Mouse (Mus musculus) hindbrain, embryonic 12.5 days (tissue): ENCODE data around the gene Fstl3. TPM values are rescaled to one million over a fixed set of nuclear protein-coding genes. Genes with fewer than 3 reads are reported as not detected.

Experiments used
- ATAC-seq: fragments of 200-750 bp; cut with Nextera tagmentation; 2 replicates; pipeline ENCODE4 v1.8.0; 2017; ENCODE audit warnings: moderate TSS enrichment; ENCODE audit not compliant: low FRiP score
- H3K27ac ChIP-seq: fragments of 300-500 bp; sonication (generic); 2 replicates; pipeline ENCODE4 v1.5.1; 2016; ENCODE audit warnings: mild to moderate bottlenecking
- H3K27me3 ChIP-seq: fragments of 300-500 bp; sonication (generic); 2 replicates; pipeline ENCODE4 v1.6.1; 2016; ENCODE audit warnings: mild to moderate bottlenecking
- H3K36me3 ChIP-seq: fragments of 300-500 bp; sonication (generic); 2 replicates; pipeline ENCODE4 v1.6.1; 2016; ENCODE audit warnings: mild to moderate bottlenecking
- H3K4me1 ChIP-seq: fragments of 300-500 bp; sonication (generic); 2 replicates; pipeline ENCODE4 v1.6.1; 2016
- H3K4me2 ChIP-seq: fragments of 300-500 bp; sonication (generic); replicated peaks from 2 replicates; pipeline ENCODE4 v1.6.1; 2016; ENCODE audit warnings: mild to moderate bottlenecking
- H3K4me3 ChIP-seq: fragments of 300-500 bp; sonication (generic); 2 replicates; pipeline ENCODE4 v1.5.1; 2016; ENCODE audit warnings: mild to moderate bottlenecking
- H3K9ac ChIP-seq: fragments of 300-500 bp; sonication (generic); 2 replicates; pipeline ENCODE4 v1.6.1; 2016; ENCODE audit warnings: mild to moderate bottlenecking, moderate library complexity
- H3K9me3 ChIP-seq: fragments of 300-500 bp; sonication (generic); replicated peaks from 2 replicates; pipeline ENCODE4 v1.6.1; 2016; ENCODE audit warnings: mild to moderate bottlenecking
- WGBS: fragments of 180-500 bp; shearing (Covaris S2); methylation state at CpG from one replicate; pipeline ENCODE4 v1.1.7; 2016; 5-methylcytosine and 5-hydroxymethylcytosine counted together
- polyA plus RNA-seq: library from polyadenylated mRNA; unstranded; fragments of >200 nt; fragmentation: Nextera tagmentation; extraction: Ambion mirVana; gene quantifications from 2 replicates; pipeline ENCODE4 v1.2.1, GENCODE M21; 2016

The Fstl3 gene
- polyA plus RNA-seq, 1 experiment from 2014 or later = 2.3 TPM

DNA sequence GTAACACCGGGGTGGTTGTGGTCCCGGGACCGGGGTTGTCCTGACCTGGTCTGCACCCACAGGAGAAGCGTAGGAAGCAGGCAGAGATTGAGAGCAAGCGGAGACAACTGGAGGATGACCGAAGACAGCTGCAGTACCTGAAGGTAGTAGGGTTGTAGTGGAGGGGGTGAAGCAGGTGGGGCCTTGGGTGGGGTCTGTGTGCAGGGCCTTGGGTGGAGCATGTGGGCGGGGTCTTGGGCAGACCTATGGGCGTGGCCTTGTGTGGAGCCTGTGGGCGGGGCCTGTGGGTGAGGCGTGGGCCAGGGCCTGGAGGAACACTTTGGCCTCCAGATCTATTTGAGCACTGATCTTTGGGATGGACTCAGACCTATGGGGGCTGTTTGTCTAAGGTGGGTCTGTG lies 29.9 kb downstream of the Fstl3 start:
- WGBS = 80% methylated on average over 10 of the region's 10 CpGs
- Histone ChIP-seq H3K27me3 (no peaks in the 10 kb centered on the region), H3K4me1 (peaks cover 63% of the 10 kb centered on the region), H3K9ac (no peak overlapping the region), H3K36me3 (peaks cover 45% of the 10 kb centered on the region), H3K4me2 (no peak overlapping the region), H3K27ac (peak overlapping the region; percentile 81; the same call in 1 of the 2 replicates), H3K4me3 (no peak overlapping the region), H3K9me3 (no peaks in the 10 kb centered on the region)
- ATAC-seq = no peak

DNA sequence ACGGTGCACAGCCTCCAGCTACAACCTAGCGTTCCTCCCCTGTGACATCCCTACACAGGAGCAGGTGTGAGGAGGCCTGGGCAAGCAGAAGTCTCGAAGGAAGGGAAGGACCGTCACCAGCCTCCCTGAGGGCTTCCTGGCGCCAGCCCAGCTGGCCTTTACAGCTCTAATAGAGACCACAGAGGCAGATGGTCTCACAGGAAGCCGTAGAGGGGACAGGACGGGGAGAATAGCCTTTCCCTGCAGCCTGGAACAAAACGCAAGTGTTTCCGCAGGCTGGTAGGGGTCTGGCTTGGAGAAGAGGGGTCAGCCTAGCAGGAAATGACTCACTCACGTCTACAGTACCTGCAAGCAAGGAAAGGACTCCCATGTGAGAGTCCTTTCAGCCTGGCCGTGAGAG lies 30.8 kb downstream of the Fstl3 start:
- Histone ChIP-seq H3K9me3 (no peaks in the 10 kb centered on the region), H3K9ac (no peak overlapping the region), H3K4me3 (no peak overlapping the region), H3K27ac (peak overlapping the region; percentile 81), H3K36me3 (peaks cover 51% of the 10 kb centered on the region), H3K4me2 (no peak overlapping the region), H3K27me3 (no peaks in the 10 kb centered on the region), H3K4me1 (peaks cover 55% of the 10 kb centered on the region)
- 48% methylated on average over 11 of the region's 11 CpGs for WGBS
- no peak for ATAC-seq

DNA sequence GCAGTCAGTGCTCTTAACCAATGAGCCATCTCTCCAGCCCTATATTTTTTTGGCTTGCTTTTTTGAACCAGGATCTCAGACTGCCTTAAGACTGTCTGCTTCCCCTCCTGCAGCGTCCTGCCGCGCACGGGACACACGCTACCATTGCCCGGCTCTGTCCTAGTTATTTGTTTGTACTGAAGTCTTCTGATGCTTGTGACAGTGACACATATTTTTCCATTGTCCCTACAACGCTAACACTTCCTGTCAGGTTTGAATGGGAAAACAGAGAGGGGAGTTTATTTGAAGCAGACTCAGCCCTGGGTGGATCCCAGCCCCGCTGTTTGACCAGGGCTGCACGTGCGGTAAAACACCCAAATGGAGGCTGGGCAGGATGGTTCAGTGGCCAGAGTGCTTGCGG lies 31.7 kb downstream of the Fstl3 start:
- Histone ChIP-seq H3K4me3 (no peak overlapping the region), H3K9ac (no peak overlapping the region), H3K9me3 (no peaks in the 10 kb centered on the region), H3K36me3 (peaks cover 53% of the 10 kb centered on the region), H3K27ac (peak overlapping the region; percentile 81; the same call in 1 of the 2 replicates), H3K4me1 (peaks cover 46% of the 10 kb centered on the region), H3K27me3 (no peaks in the 10 kb centered on the region), H3K4me2 (no peak overlapping the region)
- 88% methylated on average over 11 of the region's 11 CpGs for WGBS
- no peak for ATAC-seq

DNA sequence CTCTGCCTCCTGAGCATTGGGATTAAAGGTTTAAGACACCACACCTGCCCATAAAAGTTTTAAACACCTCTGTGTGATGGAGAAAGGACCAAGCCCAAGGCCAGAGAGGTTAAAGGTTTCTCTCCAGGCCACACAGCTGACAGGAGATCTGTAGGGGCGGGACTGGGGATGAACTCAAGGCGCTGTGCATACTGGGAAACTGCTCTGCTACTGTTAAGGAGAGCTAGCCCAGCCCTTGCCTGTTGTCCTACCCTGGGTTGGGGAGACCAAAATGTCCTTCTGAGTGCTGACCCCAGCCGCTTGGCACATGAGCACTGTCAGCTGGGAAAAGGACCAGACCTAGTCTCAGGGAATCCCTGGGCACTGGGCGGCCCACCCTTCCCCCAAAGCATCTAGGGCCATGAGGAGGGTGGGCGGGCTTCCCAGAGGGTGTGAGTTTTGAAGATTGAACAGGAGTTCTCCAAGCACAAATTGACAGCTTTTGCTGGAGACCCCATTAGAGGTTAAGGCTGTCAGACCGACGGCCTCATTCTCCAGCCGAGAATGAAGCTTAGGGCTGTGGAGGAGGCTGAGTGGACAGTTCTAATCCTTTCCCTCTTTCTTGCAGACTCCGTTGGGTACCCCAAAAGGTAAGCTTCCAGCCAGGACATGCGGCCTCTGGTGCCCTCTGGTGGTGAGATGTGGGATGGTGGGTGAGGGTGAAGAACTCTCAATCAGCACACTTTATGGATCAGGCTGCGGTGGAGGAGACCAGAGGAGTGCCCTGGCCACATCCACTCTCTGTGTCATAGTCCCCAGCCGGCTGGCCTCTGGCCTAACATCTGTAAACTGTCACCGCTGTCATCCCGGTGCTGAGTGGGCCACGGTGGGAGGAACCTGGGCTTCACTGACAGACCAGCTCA lies 34.9 kb downstream of the Fstl3 start:
- H3K4me1 ChIP-seq = peaks cover 15% of the 10 kb centered on the region
- no peaks in the 10 kb centered on the region for H3K9me3 ChIP-seq
- H3K36me3 ChIP-seq = peaks cover 72% of the 10 kb centered on the region
- H3K27ac ChIP-seq = peak overlapping the region; percentile 40; the same call in 1 of the 2 replicates
- H3K4me3 ChIP-seq = no peak overlapping the region
- 0 out of 2 replicates have a peak, but pooled peaks have one; percentile 41 for ATAC-seq
- H3K4me2 ChIP-seq = no peak overlapping the region
- no peak overlapping the region for H3K9ac ChIP-seq
- no peaks in the 10 kb centered on the region for H3K27me3 ChIP-seq
- WGBS = 30% methylated on average over 15 of the region's 15 CpGs

DNA sequence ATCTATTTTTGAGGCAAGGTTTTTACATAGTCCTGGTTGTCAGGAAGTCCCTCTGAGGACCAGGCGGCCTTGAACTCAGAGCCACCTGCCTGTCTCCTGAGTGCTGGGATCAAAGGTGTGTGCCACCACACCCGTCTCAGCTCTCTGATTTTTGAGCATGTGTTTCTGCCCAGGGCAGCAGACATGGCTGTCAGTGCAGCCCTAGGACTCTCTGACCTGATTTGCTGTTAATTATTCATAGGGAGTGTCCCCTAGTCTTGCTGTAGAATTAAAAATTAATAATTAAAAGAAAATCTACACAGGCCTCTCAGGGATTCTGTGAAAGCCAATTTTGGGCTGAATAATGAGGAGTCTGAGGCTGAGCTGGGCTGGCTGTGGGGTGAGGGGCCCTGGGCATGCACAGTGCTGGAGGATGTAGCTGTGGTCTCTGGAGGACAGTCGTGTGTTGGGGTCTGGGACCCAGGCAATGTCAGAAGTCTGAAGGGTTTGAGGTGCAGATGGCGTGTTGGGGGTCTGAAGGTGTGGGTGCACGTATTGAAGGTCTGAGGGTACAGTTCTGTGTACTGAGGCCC lies 37.3 kb downstream of the Fstl3 start:
- H3K36me3 ChIP-seq = peaks cover 70% of the 10 kb centered on the region
- ATAC-seq = no peak
- no peak overlapping the region for H3K9ac ChIP-seq
- no peak overlapping the region for H3K27ac ChIP-seq
- H3K4me2 ChIP-seq = no peak overlapping the region
- no peaks in the 10 kb centered on the region for H3K9me3 ChIP-seq
- no peaks in the 10 kb centered on the region for H3K27me3 ChIP-seq
- H3K4me1 ChIP-seq = peaks cover 15% of the 10 kb centered on the region
- H3K4me3 ChIP-seq = no peak overlapping the region
- WGBS = 82% methylated on average over 5 of the region's 5 CpGs

DNA sequence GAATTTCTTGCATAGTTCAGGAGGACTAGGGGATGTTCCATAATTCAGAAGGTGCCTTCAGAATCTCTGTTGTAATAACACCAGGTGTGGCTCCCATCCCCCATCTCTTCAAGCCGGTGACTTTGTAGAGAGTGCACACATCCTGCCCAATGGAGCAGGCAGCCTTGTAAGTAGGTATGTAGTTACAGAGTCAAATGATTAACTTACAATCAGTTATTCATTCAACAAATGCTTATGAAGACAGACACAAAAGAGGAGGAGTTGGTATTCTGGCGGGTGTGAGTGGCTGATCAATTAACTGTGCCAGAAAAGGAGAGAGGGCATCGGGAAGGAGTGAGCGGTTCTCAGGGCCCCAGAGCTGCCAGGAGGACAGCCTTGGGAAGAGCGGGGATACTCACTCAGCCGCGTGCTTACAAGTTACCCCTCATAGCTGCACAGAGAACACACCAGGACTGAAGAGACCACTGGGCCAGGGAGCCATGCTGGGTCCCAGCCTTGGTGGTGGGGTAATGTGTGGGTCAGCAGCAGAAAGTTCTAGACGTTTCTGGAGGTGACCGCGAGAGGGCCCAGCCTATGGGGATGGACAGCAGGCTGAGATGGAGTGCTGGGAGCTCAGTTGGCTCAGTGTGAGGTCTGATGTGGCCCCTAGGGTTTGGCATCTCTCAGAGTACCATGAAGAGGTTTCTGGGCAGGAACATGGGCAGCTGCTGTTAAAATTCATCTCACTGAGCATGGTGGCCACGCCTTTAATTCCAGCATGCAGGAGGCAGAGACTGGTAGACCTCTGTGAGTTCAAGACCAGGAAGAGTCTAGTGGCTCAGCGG lies 38.8 kb downstream of the Fstl3 start:
- Histone ChIP-seq H3K27me3 (no peaks in the 10 kb centered on the region), H3K27ac (no peak overlapping the region), H3K4me3 (no peak overlapping the region), H3K9ac (no peak overlapping the region), H3K4me1 (peaks cover 15% of the 10 kb centered on the region), H3K4me2 (no peak overlapping the region), H3K36me3 (peaks cover 68% of the 10 kb centered on the region), H3K9me3 (no peaks in the 10 kb centered on the region)
- WGBS = 83% methylated on average over 12 of the region's 12 CpGs
- ATAC-seq = no peak

DNA sequence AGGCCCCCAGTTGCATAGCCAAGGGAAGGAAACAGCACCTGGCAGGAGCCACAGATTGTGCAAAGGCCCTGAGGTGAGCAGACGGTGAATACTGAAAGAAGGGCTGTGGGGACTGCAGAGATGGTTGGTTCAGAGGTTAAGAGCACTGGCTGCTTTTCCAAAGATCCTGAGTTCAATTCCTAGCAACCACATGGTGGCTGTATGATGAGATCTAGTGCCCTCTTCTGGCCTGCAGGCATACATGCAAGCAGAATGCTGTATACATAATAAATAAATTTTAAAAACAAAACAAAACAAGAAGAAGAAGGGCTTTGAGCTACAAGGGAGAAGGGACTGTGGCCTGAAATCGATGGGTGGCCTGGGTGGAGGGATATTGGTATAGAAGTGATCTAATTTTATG lies 40.0 kb downstream of the Fstl3 start:
- no peak overlapping the region for H3K27ac ChIP-seq
- no peak for ATAC-seq
- no peak overlapping the region for H3K4me3 ChIP-seq
- H3K4me1 ChIP-seq = peaks cover 11% of the 10 kb centered on the region
- no peaks in the 10 kb centered on the region for H3K27me3 ChIP-seq
- WGBS = 89% methylated on average over 2 of the region's 2 CpGs
- H3K9me3 ChIP-seq = no peaks in the 10 kb centered on the region
- H3K4me2 ChIP-seq = no peak overlapping the region
- no peak overlapping the region for H3K9ac ChIP-seq
- peaks cover 67% of the 10 kb centered on the region for H3K36me3 ChIP-seq

DNA sequence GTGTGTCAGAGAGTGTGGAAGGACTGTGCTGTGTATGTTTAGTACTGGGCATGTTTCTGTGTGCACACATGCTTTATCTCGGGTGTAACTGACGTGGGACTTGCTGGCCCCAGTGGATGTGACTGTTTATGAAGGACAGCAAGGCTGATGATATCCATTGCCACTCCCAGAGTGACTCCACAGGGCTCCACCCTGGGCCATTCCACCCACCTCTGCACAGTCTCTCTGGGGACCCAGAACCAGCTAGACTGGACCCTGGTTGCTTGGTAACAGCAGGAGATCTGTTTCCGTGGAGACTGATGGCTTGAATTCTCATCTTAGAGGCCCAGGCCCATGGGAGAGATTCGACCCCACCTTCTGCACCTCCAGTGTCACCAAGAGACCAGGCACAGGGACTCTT lies 41.2 kb downstream of the Fstl3 start:
- Histone ChIP-seq H3K27ac (peak overlapping the region; percentile 26), H3K4me3 (no peak overlapping the region), H3K4me1 (peaks cover 21% of the 10 kb centered on the region), H3K9ac (peak overlapping the region; percentile 27; the same call in 1 of the 2 replicates), H3K36me3 (peaks cover 59% of the 10 kb centered on the region), H3K4me2 (no peak overlapping the region), H3K9me3 (no peaks in the 10 kb centered on the region), H3K27me3 (no peaks in the 10 kb centered on the region)
- 73% methylated on average over 4 of the region's 4 CpGs for WGBS
- no peak for ATAC-seq

DNA sequence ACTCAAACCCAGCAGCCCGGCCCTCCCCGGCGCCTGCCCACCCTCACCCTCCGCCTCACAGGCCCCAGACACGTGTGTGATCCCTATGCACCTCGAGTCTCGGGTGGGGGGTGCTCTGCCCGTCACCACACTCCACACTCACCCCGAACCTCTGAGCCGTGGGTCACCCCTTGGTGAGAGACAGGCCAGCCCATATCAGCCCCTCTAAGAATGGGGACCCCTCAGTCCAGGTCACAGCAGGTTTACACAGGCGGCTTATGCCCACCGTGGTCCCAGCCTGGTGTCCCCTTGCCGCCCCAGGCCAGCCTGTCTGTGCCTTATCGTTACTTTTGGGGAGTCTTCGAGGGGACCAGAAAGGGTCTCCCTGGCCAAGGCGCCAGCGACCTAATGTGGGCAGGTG lies 42.5 kb downstream of the Fstl3 start:
- Histone ChIP-seq H3K27me3 (no peaks in the 10 kb centered on the region; the same call in 1 of the 2 replicates), H3K4me1 (peaks cover 23% of the 10 kb centered on the region), H3K27ac (no peak overlapping the region), H3K9me3 (no peaks in the 10 kb centered on the region), H3K9ac (no peak overlapping the region), H3K36me3 (peaks cover 59% of the 10 kb centered on the region), H3K4me2 (no peak overlapping the region), H3K4me3 (no peak overlapping the region)
- WGBS = 92% methylated on average over 17 of the region's 17 CpGs
- no peak for ATAC-seq

DNA sequence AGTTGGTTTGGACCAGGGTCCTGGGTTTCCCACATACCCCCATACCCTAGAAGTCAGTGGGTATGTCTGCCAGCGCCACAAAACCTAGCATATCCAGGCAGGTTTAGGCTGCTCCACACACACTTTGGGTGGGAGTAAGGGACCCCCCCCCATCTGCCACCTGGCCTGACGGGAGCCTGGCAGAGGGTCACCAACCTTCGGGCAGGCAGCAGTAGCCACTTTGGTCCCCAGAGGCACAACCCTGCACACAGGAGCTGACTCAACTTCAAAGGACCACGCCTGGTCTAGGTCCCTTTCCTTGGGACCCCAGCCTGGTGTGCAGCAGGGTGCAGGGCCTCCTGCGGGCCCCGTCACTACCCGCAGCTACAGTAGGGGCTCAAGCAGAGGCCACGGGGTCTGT lies 43.2 kb downstream of the Fstl3 start:
- Histone ChIP-seq H3K4me3 (no peak overlapping the region), H3K4me2 (no peak overlapping the region), H3K27me3 (no peaks in the 10 kb centered on the region; the same call in 1 of the 2 replicates), H3K27ac (no peak overlapping the region), H3K9me3 (no peaks in the 10 kb centered on the region), H3K9ac (no peak overlapping the region), H3K36me3 (peaks cover 55% of the 10 kb centered on the region), H3K4me1 (peaks cover 24% of the 10 kb centered on the region)
- 81% methylated on average over 8 of the region's 8 CpGs for WGBS
- no peak for ATAC-seq

DNA sequence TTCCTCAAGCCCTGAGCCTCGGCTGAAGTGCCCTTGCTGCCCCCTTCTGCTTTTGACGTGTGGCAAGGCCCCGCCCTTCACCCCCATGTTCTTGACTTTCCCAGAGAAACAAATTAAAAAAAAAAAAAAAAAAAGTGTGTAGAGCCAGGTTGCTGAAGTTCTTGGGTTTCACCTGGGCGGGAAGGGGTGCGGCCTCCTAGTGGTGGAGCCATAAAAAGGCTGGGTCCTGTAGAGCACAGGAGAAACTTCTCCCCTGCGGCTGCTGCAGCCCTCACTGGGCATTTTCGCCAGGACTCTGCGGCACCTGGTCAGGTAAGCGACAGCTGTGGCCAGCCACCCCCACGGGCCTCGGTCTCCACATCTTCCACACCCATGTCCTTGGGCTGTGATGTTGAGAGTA lies 43.7 kb downstream of the Fstl3 start, which contains the start of gene Misp:
Gene Misp (plus strand): TSS at position 208 of the 400 bp plus-strand sequence.
- H3K27me3 ChIP-seq = no peaks in the 10 kb centered on the region; the same call in 1 of the 2 replicates
- ATAC-seq = no peak
- H3K9ac ChIP-seq = no peak within 1 kb of the TSS
- WGBS = 71% methylated on average over 11 of the region's 11 CpGs
- no peak within 1 kb of the TSS for H3K27ac ChIP-seq
- H3K4me2 ChIP-seq = no peak within 1 kb of the TSS
- peaks cover 50% of the 10 kb centered on the region for H3K36me3 ChIP-seq
- peaks cover 24% of the 10 kb centered on the region for H3K4me1 ChIP-seq
- H3K4me3 ChIP-seq = no peak within 1 kb of the TSS
- no peaks in the 10 kb centered on the region for H3K9me3 ChIP-seq

DNA sequence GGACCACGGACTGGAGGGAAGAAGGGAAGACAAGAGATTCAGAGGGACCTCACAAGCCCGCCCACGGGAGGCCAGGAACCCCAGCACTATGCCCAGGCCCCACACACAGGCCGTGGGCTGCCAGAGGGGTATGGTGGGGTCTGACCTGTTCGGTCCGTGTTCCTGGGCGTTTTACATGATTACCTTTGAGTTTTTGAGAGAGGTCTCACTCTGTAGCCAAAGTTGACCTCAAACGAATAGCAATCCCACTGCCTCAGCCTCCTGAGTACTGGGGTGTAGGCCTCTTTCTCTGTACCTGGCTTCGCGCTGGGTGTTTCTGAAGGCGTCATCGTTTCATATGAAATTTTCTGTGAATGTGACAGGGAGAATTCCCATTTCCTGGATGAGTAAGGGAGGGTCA lies 44.7 kb downstream of the Fstl3 start:
- no peak overlapping the region for H3K9ac ChIP-seq
- peaks cover 24% of the 10 kb centered on the region for H3K4me1 ChIP-seq
- H3K27ac ChIP-seq = no peak overlapping the region
- peaks cover 40% of the 10 kb centered on the region for H3K36me3 ChIP-seq
- no peak for ATAC-seq
- no peaks in the 10 kb centered on the region for H3K9me3 ChIP-seq
- no peak overlapping the region for H3K4me3 ChIP-seq
- no peak overlapping the region for H3K4me2 ChIP-seq
- 86% methylated on average over 12 of the region's 12 CpGs for WGBS
- H3K27me3 ChIP-seq = no peaks in the 10 kb centered on the region; the same call in 1 of the 2 replicates
